Mouse (Mus musculus) thymus, adult 2 months (tissue): ENCODE results near the gene Wdfy3.

Experiments used
- CTCF ChIP-seq: fragments of 200-500 bp; IDR thresholded peaks from 2 replicates; pipeline ENCODE4 v1.5.1; 2012; ENCODE audit warnings: mild to moderate bottlenecking, control low read depth, low read length, moderate library complexity, borderline replicate concordance; ENCODE audit not compliant: control insufficient read depth, poor library complexity, insufficient read depth; ENCODE audit errors: extremely low read depth
- POLR2A ChIP-seq: fragments of 200-500 bp; IDR thresholded peaks from 2 replicates; pipeline ENCODE4 v1.6.1; 2012; ENCODE audit warnings: mild to moderate bottlenecking, low read length, control low read depth, moderate library complexity; ENCODE audit not compliant: control insufficient read depth, poor library complexity, insufficient read depth; ENCODE audit errors: extremely low read depth

GRCm38 (mm10) chr5:102006218-102006941 lies 63.3 kb downstream of the Wdfy3 start:
- TF ChIP-seq CTCF (no peak), POLR2A (no peak)
